Mouse (Mus musculus) midbrain, postnatal 0 days (tissue): ENCODE measurements at regions not wholly inside any gene's neighbourhood (a gene's known extent, or its start where the extent isn't known, plus 50 kb on each side); places are given as distances from the start of the nearest gene placed in this dataset.

ENCODE experiments used
- ATAC-seq: fragments of 200-750 bp; cut with Nextera tagmentation; 2 replicates; pipeline ENCODE4 v1.8.0; 2017; ENCODE audit warnings: moderate number of reproducible peaks, mild to moderate bottlenecking, moderate TSS enrichment, moderate library complexity; ENCODE audit not compliant: low FRiP score
- DNase-seq: peaks from one replicate; pipeline ENCODE4 v3.0.0-alpha.2; 2015; ENCODE audit warnings: low spot score
- H3K27ac ChIP-seq: fragments of 300-500 bp; sonication (generic); 2 replicates; pipeline ENCODE4 v1.5.1; 2014; ENCODE audit warnings: low read depth, mild to moderate bottlenecking, low read length, mixed read lengths
- H3K27me3 ChIP-seq: fragments of 300-500 bp; sonication (generic); 2 replicates; pipeline ENCODE4 v1.6.1; 2014; ENCODE audit warnings: low read length, control low read depth, mixed read lengths; ENCODE audit not compliant: insufficient read depth
- H3K36me3 ChIP-seq: fragments of 300-500 bp; sonication (generic); 2 replicates; pipeline ENCODE4 v1.6.1; 2014; ENCODE audit warnings: low read length, control low read depth, mixed read lengths; ENCODE audit not compliant: insufficient read depth
- H3K4me1 ChIP-seq: fragments of 300-500 bp; sonication (generic); 2 replicates; pipeline ENCODE4 v1.6.1; 2014; ENCODE audit warnings: mild to moderate bottlenecking, control low read depth, antibody characterized with exemption, low read length, mixed read lengths; ENCODE audit not compliant: insufficient read depth
- H3K4me2 ChIP-seq: fragments of 300-500 bp; sonication (generic); 2 replicates; pipeline ENCODE4 v1.6.1; 2014; ENCODE audit warnings: low read depth, mild to moderate bottlenecking, low read length, mixed read lengths; ENCODE audit not compliant: poor library complexity, severe bottlenecking
- H3K4me3 ChIP-seq: fragments of 300-500 bp; sonication (generic); 2 replicates; pipeline ENCODE4 v1.5.1; 2014; ENCODE audit warnings: low read depth, mild to moderate bottlenecking, low read length, moderate library complexity
- H3K9ac ChIP-seq: fragments of 300-500 bp; sonication (generic); replicated peaks from 2 replicates; pipeline ENCODE4 v1.6.1; 2014; ENCODE audit warnings: mild to moderate bottlenecking, low read length, moderate library complexity, mixed read lengths; ENCODE audit not compliant: poor library complexity, severe bottlenecking
- H3K9me3 ChIP-seq: fragments of 300-500 bp; sonication (generic); 2 replicates; pipeline ENCODE4 v1.6.1; 2016; ENCODE audit warnings: low read length, control low read depth
- CTCF ChIP-seq: IDR thresholded peaks from 2 replicates; pipeline ENCODE4 v1.5.1; 2016; ENCODE audit warnings: antibody characterized with exemption, mild to moderate bottlenecking
- WGBS: fragments of 180-500 bp; shearing (Covaris S2); extraction: QIAGEN DNeasy Blood & Tissue Kit; methylation state at CpG from one replicate; pipeline ENCODE4 v1.1.7; 2014; 5-methylcytosine and 5-hydroxymethylcytosine counted together

DNA sequence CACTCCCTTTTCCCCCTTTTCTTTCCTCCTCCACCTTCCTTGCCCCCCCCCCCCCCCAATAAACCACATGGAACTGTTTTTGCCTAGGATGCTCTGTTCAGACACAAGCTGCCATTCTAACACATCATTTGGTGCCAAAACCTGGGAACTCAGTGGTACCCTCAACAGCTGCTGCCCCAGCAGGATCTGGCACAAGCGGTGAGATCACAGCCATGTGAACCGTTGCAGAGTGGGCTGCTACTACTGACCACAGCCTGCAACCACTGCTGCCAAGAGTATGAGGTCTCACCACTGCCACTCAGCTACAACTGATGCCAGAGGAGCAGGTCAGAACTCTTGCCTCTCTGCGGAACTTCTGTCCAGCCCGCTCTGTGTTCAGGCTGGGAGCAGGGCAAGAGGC, 206.2 kb downstream of the Pcsk1 start:
- no peak for TF ChIP-seq CTCF
- DNase-seq (peak; percentile 62), ATAC-seq (peak; percentile 69; the same call in 1 of the 2 replicates)
- no peaks in the 10 kb centered on the region for H3K36me3 ChIP-seq
- no peaks in the 10 kb centered on the region for H3K27me3 ChIP-seq
- no peak overlapping the region for H3K27ac ChIP-seq
- no peak overlapping the region for H3K4me3 ChIP-seq
- H3K4me2 ChIP-seq, result no peak overlapping the region
- H3K9me3 ChIP-seq, result 0 out of 2 replicates have a peak, but pooled peaks cover 8% of the 10 kb centered on the region
- no peak overlapping the region for H3K9ac ChIP-seq
- H3K4me1 ChIP-seq, result no peaks in the 10 kb centered on the region
- WGBS, result 96% methylated on average over 4 of the region's 4 CpGs

DNA sequence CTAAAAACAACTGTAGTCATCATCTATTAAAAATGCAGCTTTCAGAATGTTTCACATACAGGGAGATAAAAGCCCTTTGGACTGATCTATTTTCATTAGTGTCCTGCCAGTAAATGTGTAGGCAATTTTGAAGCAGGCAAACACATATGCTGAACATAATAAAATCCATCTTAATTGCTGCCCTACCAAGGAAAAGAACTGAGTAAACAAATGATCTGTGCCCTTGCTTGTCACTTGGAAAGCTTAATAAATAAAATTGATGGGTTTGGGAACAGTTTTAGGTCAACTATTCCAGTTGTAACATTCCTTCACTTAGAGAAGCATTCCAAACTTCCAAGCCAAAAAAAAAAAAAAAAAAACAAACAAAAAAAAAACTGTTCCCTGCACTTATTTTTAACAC, 230.2 kb downstream of the Pcsk1 start:
- H3K9ac ChIP-seq, result no peak overlapping the region
- no peak for TF ChIP-seq CTCF
- no peak overlapping the region for H3K4me2 ChIP-seq
- no peaks in the 10 kb centered on the region for H3K9me3 ChIP-seq
- DNase-seq (no peak), ATAC-seq (no peak)
- no peaks in the 10 kb centered on the region for H3K36me3 ChIP-seq
- no peaks in the 10 kb centered on the region for H3K4me1 ChIP-seq
- no peak overlapping the region for H3K4me3 ChIP-seq
- no peak overlapping the region for H3K27ac ChIP-seq
- H3K27me3 ChIP-seq, result no peaks in the 10 kb centered on the region

DNA sequence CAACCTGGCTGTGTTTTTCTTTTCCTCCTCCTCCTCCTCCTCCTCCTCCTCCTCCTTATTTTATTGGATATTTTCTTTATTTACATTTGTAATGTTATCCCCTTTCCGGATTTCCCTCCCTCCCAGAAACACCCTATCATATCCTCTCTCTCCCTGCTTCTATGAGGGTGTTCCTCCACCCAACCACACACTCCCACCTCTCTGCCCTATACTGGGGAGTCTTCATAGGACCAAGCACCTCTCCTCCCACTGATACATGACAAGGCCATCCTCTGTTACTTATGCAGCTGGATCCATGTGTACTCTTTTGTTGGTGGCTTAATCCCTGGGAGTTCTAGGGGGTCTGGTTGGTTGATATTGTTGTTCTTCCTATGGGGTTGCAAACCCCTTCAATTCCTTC, 230.6 kb downstream of the Pcsk1 start:
- H3K9ac ChIP-seq, result no peak overlapping the region
- H3K36me3 ChIP-seq, result no peaks in the 10 kb centered on the region
- no peak overlapping the region for H3K4me2 ChIP-seq
- no peaks in the 10 kb centered on the region for H3K9me3 ChIP-seq
- no peak for TF ChIP-seq CTCF
- H3K4me1 ChIP-seq, result no peaks in the 10 kb centered on the region
- ATAC-seq, result no peak
- no peaks in the 10 kb centered on the region for H3K27me3 ChIP-seq
- WGBS, result 91% methylated on average over 1 of the region's 1 CpGs
- no peak overlapping the region for H3K27ac ChIP-seq
- no peak for DNase-seq
- no peak overlapping the region for H3K4me3 ChIP-seq

DNA sequence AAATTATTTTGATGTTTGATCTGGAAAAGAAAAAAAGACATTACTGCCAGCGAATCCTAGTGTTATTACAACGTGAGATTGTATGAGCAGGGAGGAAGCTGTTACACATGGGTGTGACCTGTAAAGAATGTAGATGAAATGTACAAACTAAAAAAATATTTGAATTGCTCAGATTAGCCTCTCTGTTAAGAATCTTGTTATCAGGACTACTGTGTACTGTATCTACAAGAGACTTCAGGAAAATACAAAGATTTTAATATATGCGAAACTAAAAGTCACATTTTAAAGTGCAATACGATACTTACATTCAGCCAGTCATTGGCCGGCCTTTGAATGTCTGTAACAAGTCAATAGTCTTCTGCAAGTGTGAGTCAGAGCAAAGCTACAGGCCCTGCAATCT, 247.4 kb downstream of the Pcsk1 start:
- Histone ChIP-seq H3K27me3 (no peaks in the 10 kb centered on the region), H3K27ac (no peak overlapping the region), H3K36me3 (no peaks in the 10 kb centered on the region), H3K4me3 (no peak overlapping the region), H3K4me1 (no peaks in the 10 kb centered on the region), H3K9ac (no peak overlapping the region), H3K9me3 (no peaks in the 10 kb centered on the region), H3K4me2 (no peak overlapping the region)
- 85% methylated on average over 5 of the region's 5 CpGs for WGBS
- ATAC-seq (no peak), DNase-seq (no peak)
- TF ChIP-seq CTCF, result no peak

DNA sequence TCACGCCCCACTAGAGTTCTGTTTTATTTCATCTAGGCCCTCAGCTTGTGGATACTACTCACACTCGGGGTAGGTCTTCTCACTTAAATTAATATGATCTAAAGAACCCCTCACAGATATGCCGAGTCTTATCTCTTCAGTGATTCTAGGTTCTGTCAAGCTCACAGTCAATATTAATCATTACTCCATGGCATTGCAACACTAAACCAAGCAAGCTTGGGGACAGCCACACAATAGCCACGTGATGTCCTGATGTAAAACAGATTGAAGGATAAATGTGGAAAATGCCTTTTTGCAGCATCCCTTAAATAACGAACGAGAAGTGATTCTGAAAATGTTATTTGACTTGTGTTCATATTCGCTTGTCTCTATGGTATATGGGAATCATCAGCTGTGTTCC, 253.8 kb downstream of the Pcsk1 start:
- H3K36me3 ChIP-seq, result no peaks in the 10 kb centered on the region
- no peaks in the 10 kb centered on the region for H3K27me3 ChIP-seq
- DNase-seq (no peak), ATAC-seq (no peak)
- no peak overlapping the region for H3K27ac ChIP-seq
- 89% methylated on average over 7 of the region's 7 CpGs for WGBS
- no peaks in the 10 kb centered on the region for H3K4me1 ChIP-seq
- TF ChIP-seq CTCF, result no peak
- H3K4me3 ChIP-seq, result no peak overlapping the region
- H3K9ac ChIP-seq, result no peak overlapping the region
- no peak overlapping the region for H3K4me2 ChIP-seq
- no peaks in the 10 kb centered on the region for H3K9me3 ChIP-seq

DNA sequence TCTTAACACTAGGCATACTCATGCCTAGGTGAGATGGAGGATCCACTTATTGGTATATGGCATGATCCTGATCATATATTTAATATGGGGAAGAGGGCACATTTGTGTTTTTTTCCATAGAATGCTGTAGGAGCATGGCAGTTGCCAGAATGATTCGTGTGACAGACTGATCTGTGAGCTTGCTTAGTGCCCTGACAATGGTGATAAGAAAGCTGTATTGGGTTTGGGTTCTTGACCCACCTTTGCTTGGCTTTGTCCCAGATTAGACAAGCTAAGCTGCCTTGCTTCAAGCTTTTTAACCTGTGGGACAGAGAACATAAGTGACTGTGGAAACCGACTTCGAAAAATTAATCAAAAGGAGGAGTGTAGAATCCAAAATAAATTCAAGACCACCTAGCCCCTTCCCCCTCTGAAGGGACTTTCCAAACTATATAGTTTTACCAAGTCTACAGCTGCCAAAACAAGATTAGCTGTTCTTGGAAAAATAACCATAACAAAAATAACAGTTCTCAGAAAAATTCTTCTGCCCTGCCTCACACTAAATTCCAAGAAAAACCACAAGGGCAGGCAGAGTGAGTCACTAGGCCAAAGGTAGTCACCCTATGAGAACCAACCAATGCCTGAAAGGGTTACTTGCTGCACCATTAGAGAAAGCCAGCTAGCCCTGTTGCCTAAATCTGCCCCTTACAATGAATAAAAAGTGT, 277.2 kb downstream of the Pcsk1 start:
- H3K36me3 ChIP-seq, result no peaks in the 10 kb centered on the region
- no peak for TF ChIP-seq CTCF
- ATAC-seq, result no peak
- no peak for DNase-seq
- H3K4me3 ChIP-seq, result no peak overlapping the region
- no peaks in the 10 kb centered on the region for H3K4me1 ChIP-seq
- no peaks in the 10 kb centered on the region for H3K27me3 ChIP-seq
- 75% methylated on average over 3 of the region's 3 CpGs for WGBS
- no peak overlapping the region for H3K4me2 ChIP-seq
- H3K9ac ChIP-seq, result no peak overlapping the region
- H3K9me3 ChIP-seq, result no peaks in the 10 kb centered on the region
- no peak overlapping the region for H3K27ac ChIP-seq
